Mouse (Mus musculus): ENCODE measurements around the gene Ntrk2. TPM values are rescaled to one million over a fixed set of nuclear protein-coding genes. Genes with fewer than 3 reads are reported as not detected.

The Ntrk2 gene
- polyA plus RNA-seq, 2 experiments, result 0.04 to 0.07 TPM

DNA sequence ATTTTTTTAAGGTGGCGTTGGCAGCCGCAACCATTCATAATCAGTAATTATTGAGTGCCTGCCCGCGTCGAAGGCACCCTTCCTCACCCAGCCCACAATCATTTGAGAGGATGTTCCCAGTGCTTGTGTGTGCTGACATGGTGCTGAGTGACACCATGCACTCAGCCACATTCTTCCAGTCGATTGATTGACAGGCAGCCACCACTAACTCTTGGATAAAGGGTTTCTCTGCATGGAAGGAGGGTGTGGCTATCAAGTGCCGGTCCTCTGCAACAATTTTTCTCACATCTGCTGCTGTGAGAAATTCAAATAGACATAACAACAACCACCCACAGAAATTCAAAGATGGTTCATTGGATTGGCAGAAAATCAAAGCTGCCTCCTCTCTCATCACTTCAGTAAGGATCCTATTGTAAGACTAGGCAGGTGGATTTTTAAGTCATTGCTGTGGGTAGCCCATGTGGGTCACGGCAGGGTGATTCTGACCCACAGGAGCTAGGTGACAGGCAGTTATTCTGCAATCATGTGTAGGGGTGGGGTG lies 148.9 kb downstream of the Ntrk2 start:
- H3K4me2 ChIP-seq (ENCODE audit: low read depth), result no peak overlapping the region
- TF ChIP-seq CTCF (IDR thresholded peaks at IDR 0.05; ENCODE audit: low read depth) (no peak), EP300 (IDR thresholded peaks at IDR 0.05; ENCODE audit: low read depth) (no peak)
- H3K9me3 ChIP-seq (ENCODE audit: control insufficient read depth, low read length), result no peaks in the 10 kb centered on the region
- no peak overlapping the region for H3K4me3 ChIP-seq (ENCODE audit: insufficient read depth in 1 of 2, low read depth in 2 of 2, low read length in 2 of 2)
- DNase-seq (ENCODE audit: low read depth in 3 of 3, low spot score in 3 of 3) (no peak), ATAC-seq (ENCODE audit: insufficient read depth) (no peak)
- 42% methylated on average over 8 of the region's 8 CpGs for WGBS (ENCODE audit: insufficient replicate concordance)
- no peaks in the 10 kb centered on the region for H3K27me3 ChIP-seq (ENCODE audit: control insufficient read depth, insufficient read depth, low read length)
- H3K36me3 ChIP-seq (replicated peaks; ENCODE audit: control insufficient read depth, insufficient read depth, low read depth), result no peaks in the 10 kb centered on the region
- no peak overlapping the region for H3K9ac ChIP-seq (replicated peaks)
- H3K27ac ChIP-seq, result no peak overlapping the region
- H3K4me1 ChIP-seq (replicated peaks; ENCODE audit: control insufficient read depth in 2 of 2, insufficient read depth in 2 of 2, low read length in 1 of 2), result no peaks in the 10 kb centered on the region

DNA sequence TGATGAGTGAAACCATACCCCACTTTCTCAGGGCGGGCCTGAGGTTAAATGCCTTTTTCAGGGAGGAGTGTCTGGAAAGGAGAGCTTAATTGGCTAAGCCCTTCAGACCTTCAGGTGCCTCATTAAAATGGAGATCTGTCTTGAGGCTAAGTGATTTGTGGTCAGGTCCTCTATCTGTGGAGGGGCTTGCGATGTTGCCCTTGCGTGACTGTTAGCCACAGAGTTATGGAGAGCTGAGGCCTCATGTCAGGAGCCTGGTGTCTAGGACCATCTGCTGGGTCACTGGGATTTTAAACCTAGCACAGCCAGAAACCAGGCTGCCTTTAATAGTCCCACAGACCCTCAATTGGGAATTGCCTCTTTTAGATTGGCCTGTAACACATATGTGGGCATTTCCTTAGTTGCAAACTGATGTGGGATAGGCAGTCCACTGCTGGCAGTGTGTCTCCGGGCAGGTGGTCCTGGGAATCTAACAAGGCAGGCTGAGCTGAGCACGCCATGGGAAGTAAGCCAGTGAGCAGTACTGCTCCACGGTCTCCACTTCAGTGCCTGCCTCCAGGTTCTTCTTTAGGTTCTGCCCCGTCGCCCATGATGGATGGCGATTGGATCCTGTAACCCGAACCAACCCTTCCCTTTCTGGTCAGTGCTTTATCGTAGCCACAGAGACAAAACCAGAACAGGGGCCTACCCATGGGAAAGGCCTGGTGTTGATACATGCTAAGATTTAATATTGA lies 152.0 kb downstream of the Ntrk2 start:
- ATAC-seq (ENCODE audit: insufficient read depth) (no peak), DNase-seq (ENCODE audit: low read depth in 3 of 3, low spot score in 3 of 3) (no peak)
- no peaks in the 10 kb centered on the region for H3K36me3 ChIP-seq (replicated peaks; ENCODE audit: control insufficient read depth, insufficient read depth, low read depth)
- WGBS (ENCODE audit: insufficient replicate concordance), result 58% methylated on average over 11 of the region's 11 CpGs
- no peaks in the 10 kb centered on the region for H3K9me3 ChIP-seq (ENCODE audit: control insufficient read depth, low read length)
- H3K9ac ChIP-seq (replicated peaks), result no peak overlapping the region
- H3K27ac ChIP-seq, result no peak overlapping the region
- TF ChIP-seq CTCF (IDR thresholded peaks at IDR 0.05; ENCODE audit: low read depth), result no peak
- no peak for TF ChIP-seq EP300 (IDR thresholded peaks at IDR 0.05; ENCODE audit: low read depth)
- no peak overlapping the region for H3K4me3 ChIP-seq (ENCODE audit: insufficient read depth in 1 of 2, low read depth in 2 of 2, low read length in 2 of 2)
- no peak overlapping the region for H3K4me2 ChIP-seq (ENCODE audit: low read depth)
- no peaks in the 10 kb centered on the region for H3K27me3 ChIP-seq (ENCODE audit: control insufficient read depth, insufficient read depth, low read length)
- no peaks in the 10 kb centered on the region for H3K4me1 ChIP-seq (replicated peaks; ENCODE audit: control insufficient read depth in 2 of 2, insufficient read depth in 2 of 2, low read length in 1 of 2)

DNA sequence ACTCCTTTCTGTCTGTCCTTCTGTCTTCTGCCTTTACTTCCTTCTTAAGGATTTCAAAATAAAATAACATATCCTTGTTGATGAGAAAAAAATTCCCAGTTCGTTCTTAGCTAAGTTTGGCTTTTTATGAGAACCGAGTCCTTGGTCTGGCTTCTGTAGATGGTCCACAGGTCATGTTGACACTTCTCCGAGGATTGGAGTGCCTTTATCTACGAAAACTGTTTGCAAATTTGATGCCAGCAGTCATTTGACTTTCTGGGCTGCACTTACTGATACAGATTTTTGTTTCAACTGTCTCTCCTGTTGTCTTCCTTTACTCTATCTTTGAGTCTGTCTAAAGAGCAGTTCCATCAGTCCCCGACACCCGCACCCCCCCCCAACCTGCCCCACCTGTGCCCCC lies 154.0 kb downstream of the Ntrk2 start:
- H3K36me3 ChIP-seq (replicated peaks; ENCODE audit: control insufficient read depth, insufficient read depth, low read depth), result no peaks in the 10 kb centered on the region
- ATAC-seq (ENCODE audit: insufficient read depth) (no peak), DNase-seq (ENCODE audit: low read depth in 3 of 3, low spot score in 3 of 3) (no peak)
- 45% methylated on average over 6 of the region's 6 CpGs for WGBS (ENCODE audit: insufficient replicate concordance)
- no peak overlapping the region for H3K4me2 ChIP-seq (ENCODE audit: low read depth)
- H3K4me1 ChIP-seq (replicated peaks; ENCODE audit: control insufficient read depth in 2 of 2, insufficient read depth in 2 of 2, low read length in 1 of 2), result no peaks in the 10 kb centered on the region
- TF ChIP-seq EP300 (IDR thresholded peaks at IDR 0.05; ENCODE audit: low read depth), result no peak
- no peak for TF ChIP-seq CTCF (IDR thresholded peaks at IDR 0.05; ENCODE audit: low read depth)
- no peaks in the 10 kb centered on the region for H3K9me3 ChIP-seq (ENCODE audit: control insufficient read depth, low read length)
- no peak overlapping the region for H3K9ac ChIP-seq (replicated peaks)
- H3K4me3 ChIP-seq (ENCODE audit: insufficient read depth in 1 of 2, low read depth in 2 of 2, low read length in 2 of 2), result no peak overlapping the region
- no peaks in the 10 kb centered on the region for H3K27me3 ChIP-seq (ENCODE audit: control insufficient read depth, insufficient read depth, low read length)
- no peak overlapping the region for H3K27ac ChIP-seq

DNA sequence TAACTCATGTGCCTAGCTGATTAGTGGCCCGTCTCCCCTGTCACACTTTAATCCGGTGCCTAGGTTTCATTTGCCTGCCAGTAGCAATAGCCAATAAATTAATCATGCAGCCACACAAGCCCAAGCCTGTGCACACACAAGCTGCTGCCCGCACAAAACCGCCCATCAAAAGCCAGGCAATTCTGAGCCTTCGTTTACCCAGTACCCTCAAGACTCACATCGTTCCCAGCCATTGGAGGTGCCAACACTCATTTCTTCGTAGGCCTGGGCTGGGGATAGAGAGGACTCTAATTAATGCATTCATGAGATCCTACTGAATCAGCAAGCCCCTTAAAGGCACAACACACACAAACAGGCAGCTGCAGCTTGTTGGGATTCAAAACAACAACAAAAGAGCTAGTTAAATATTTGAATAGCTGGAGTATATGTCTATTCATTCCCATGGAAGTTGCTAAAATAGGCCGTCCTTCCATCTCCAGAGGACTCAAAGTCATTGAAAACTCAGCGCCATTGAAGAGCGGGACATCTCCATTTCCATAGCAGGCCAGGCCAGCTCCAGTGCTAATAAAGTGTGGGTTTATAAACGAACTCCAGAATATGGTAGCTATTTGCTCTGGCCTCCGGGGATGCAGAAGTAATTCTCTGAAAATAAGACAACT lies 158.5 kb downstream of the Ntrk2 start:
- DNase-seq (ENCODE audit: low read depth in 3 of 3, low spot score in 3 of 3) (no peak), ATAC-seq (ENCODE audit: insufficient read depth) (no peak)
- TF ChIP-seq EP300 (IDR thresholded peaks at IDR 0.05; ENCODE audit: low read depth) (no peak), CTCF (IDR thresholded peaks at IDR 0.05; ENCODE audit: low read depth) (no peak)
- Histone ChIP-seq H3K36me3 (replicated peaks; ENCODE audit: control insufficient read depth, insufficient read depth, low read depth) (no peaks in the 10 kb centered on the region), H3K4me1 (replicated peaks; ENCODE audit: control insufficient read depth in 2 of 2, insufficient read depth in 2 of 2, low read length in 1 of 2) (no peaks in the 10 kb centered on the region), H3K4me3 (ENCODE audit: insufficient read depth in 1 of 2, low read depth in 2 of 2, low read length in 2 of 2) (no peak overlapping the region), H3K9ac (replicated peaks) (no peak overlapping the region), H3K27ac (no peak overlapping the region), H3K4me2 (ENCODE audit: low read depth) (no peak overlapping the region), H3K27me3 (ENCODE audit: control insufficient read depth, insufficient read depth, low read length) (no peaks in the 10 kb centered on the region), H3K9me3 (ENCODE audit: control insufficient read depth, low read length) (no peaks in the 10 kb centered on the region)
- 61% methylated on average over 12 of the region's 12 CpGs for WGBS (ENCODE audit: insufficient replicate concordance)

DNA sequence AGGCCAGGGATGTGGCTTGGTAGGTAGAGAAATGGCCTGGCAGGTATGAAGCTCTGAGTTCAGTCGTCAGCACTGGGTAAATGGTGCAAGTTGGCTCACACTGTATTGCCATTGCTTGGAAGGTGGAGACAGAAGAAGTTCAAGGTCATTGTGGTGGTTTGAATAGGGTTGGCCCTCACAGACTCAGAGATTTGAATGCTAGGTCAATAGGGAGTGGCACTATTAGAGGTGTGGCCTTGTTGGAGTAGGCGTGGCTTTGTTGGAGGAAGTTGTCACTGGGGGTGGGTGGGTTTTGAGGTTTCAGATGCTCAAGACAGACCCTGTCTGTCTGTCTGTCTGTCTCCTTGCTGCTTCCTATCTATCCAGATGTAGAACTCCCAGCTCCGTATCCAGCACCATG lies 159.5 kb downstream of the Ntrk2 start:
- Histone ChIP-seq H3K9me3 (ENCODE audit: control insufficient read depth, low read length) (no peaks in the 10 kb centered on the region), H3K36me3 (replicated peaks; ENCODE audit: control insufficient read depth, insufficient read depth, low read depth) (no peaks in the 10 kb centered on the region), H3K4me3 (ENCODE audit: insufficient read depth in 1 of 2, low read depth in 2 of 2, low read length in 2 of 2) (no peak overlapping the region), H3K27ac (no peak overlapping the region), H3K4me2 (ENCODE audit: low read depth) (no peak overlapping the region), H3K9ac (replicated peaks) (no peak overlapping the region), H3K27me3 (ENCODE audit: control insufficient read depth, insufficient read depth, low read length) (no peaks in the 10 kb centered on the region), H3K4me1 (replicated peaks; ENCODE audit: control insufficient read depth in 2 of 2, insufficient read depth in 2 of 2, low read length in 1 of 2) (no peaks in the 10 kb centered on the region)
- ATAC-seq (ENCODE audit: insufficient read depth) (no peak), DNase-seq (ENCODE audit: low read depth in 3 of 3, low spot score in 3 of 3) (no peak)
- TF ChIP-seq CTCF (IDR thresholded peaks at IDR 0.05; ENCODE audit: low read depth) (no peak), EP300 (IDR thresholded peaks at IDR 0.05; ENCODE audit: low read depth) (no peak)
- WGBS (ENCODE audit: insufficient replicate concordance), result 60% methylated on average over 3 of the region's 3 CpGs
